Comparison of ENCODE assay signal across 17 mouse cellular contexts in genomic region chr1:91611694-91612093, GRCm38 (mm10).
A peak's percentile ranks its signal among the peaks of the same experiment; 100 is the strongest.
DNase-seq lines count a peak whose midpoint lies in the region; ATAC-seq lines count a peak whose summit lies in the region.
"Had no signal": no experiment of that assay in that cellular context is flagged by ENCODE, and none has a peak within 500 bp of the region (broad histone marks: within the 10 kb centered on the region; RNA-seq: fewer than 3 reads in every experiment).

No protein-coding gene starts in this region.

- peak overlapping the region; percentile 16; the same call in 1 of the 2 replicates for H3K4me3 ChIP-seq in kidney, embryonic 16.5 days (ENCODE audit: low read length)
- 0 out of 2 replicates have a peak overlapping the region, but pooled peaks have one; percentile 6 for H3K4me3 ChIP-seq in embryonic facial prominence, embryonic 15.5 days (replicated peaks)
- peak overlapping the region; percentile 4; the same call in 1 of the 2 replicates for H3K4me3 ChIP-seq in limb, embryonic 15.5 days
- H3K4me3 ChIP-seq: layer of hippocampus, adult 2 months; midbrain, embryonic 12.5 days had no signal

- DNase-seq in kidney, postnatal 25 days, result no peak
- DNase-seq in R1 (ENCODE audit: low read depth, low spot score), result peak; percentile 37
- no peak for DNase-seq in adrenal gland, adult 18-20 months (ENCODE audit: low spot score in 2 of 2)
- DNase-seq in spleen, adult 12 weeks (ENCODE audit: low spot score), result no peak
- DNase-seq: adrenal gland, adult 8-10 months; cerebellum, adult 9-11 months; forebrain, postnatal 0 days; heart, adult 11 months; heart, postnatal 4 days; liver, postnatal 0 days had no signal

- H3K36me3 ChIP-seq in kidney, embryonic 16.5 days (ENCODE audit: insufficient read depth, low read length), result no peaks in the 10 kb centered on the region
- H3K36me3 ChIP-seq in embryonic facial prominence, embryonic 15.5 days, result no peaks in the 10 kb centered on the region
- H3K36me3 ChIP-seq in limb, embryonic 15.5 days, result no peaks in the 10 kb centered on the region
- H3K36me3 ChIP-seq: midbrain, embryonic 12.5 days had no signal

- H3K4me1 ChIP-seq in kidney, embryonic 16.5 days (ENCODE audit: insufficient read depth, low read length), result peaks cover 15% of the 10 kb centered on the region
- H3K4me1 ChIP-seq in embryonic facial prominence, embryonic 15.5 days, result peaks cover 27% of the 10 kb centered on the region
- H3K4me1 ChIP-seq in limb, embryonic 15.5 days, result peaks cover 70% of the 10 kb centered on the region
- H3K4me1 ChIP-seq: midbrain, embryonic 12.5 days had no signal

- 0 out of 2 replicates have a peak, but pooled peaks have one; percentile 22 for ATAC-seq in kidney, embryonic 16.5 days (ENCODE audit: low FRiP score, low TSS enrichment)
- no peak; the same call in 1 of the 2 replicates for ATAC-seq in embryonic facial prominence, embryonic 15.5 days (ENCODE audit: insufficient number of reproducible peaks, low FRiP score, low TSS enrichment, low read depth)
- ATAC-seq in limb, embryonic 15.5 days (ENCODE audit: insufficient number of reproducible peaks, low FRiP score, low TSS enrichment, low read depth), result peak; percentile 74; the same call in 1 of the 2 replicates
- no peak for ATAC-seq in erythroid progenitor cell, adult 5-6 weeks (replicated peaks; ENCODE audit: low FRiP score, poor library complexity, severe bottlenecking)
- ATAC-seq: liver, postnatal 0 days; Patski had no signal

- 0 out of 2 replicates have a peak overlapping the region, but pooled peaks have one; percentile 48 for H3K9ac ChIP-seq in kidney, embryonic 16.5 days (replicated peaks; ENCODE audit: low read length)
- no peak overlapping the region for H3K9ac ChIP-seq in embryonic facial prominence, embryonic 15.5 days
- no peak overlapping the region for H3K9ac ChIP-seq in limb, embryonic 15.5 days
- H3K9ac ChIP-seq: forebrain, postnatal 0 days; liver, postnatal 0 days; midbrain, embryonic 12.5 days had no signal

- 0 out of 2 replicates have a peak, but pooled peaks cover 4% of the 10 kb centered on the region for H3K27me3 ChIP-seq in kidney, embryonic 16.5 days (ENCODE audit: insufficient read depth, low read length)
- H3K27me3 ChIP-seq in embryonic facial prominence, embryonic 15.5 days, result no peaks in the 10 kb centered on the region
- H3K27me3 ChIP-seq in limb, embryonic 15.5 days, result peaks cover 13% of the 10 kb centered on the region; the same call in 1 of the 2 replicates
- H3K27me3 ChIP-seq: Patski had no signal

- 8% methylated on average over 16 of the region's 16 CpGs for WGBS in kidney, embryonic 16.5 days
- 33% methylated on average over 16 of the region's 16 CpGs for WGBS in embryonic facial prominence, embryonic 15.5 days
- 16% methylated on average over 16 of the region's 16 CpGs for WGBS in limb, embryonic 15.5 days

- H3K9me3 ChIP-seq in kidney, embryonic 16.5 days (ENCODE audit: low read length), result no peaks in the 10 kb centered on the region
- H3K9me3 ChIP-seq in embryonic facial prominence, embryonic 15.5 days (replicated peaks), result no peaks in the 10 kb centered on the region
- H3K9me3 ChIP-seq in limb, embryonic 15.5 days, result no peaks in the 10 kb centered on the region
- H3K9me3 ChIP-seq: midbrain, embryonic 12.5 days had no signal

- H3K4me2 ChIP-seq in kidney, embryonic 16.5 days (replicated peaks; ENCODE audit: low read depth, low read length), result peak overlapping the region; percentile 50
- peak overlapping the region; percentile 35 for H3K4me2 ChIP-seq in embryonic facial prominence, embryonic 15.5 days (replicated peaks)
- peak overlapping the region; percentile 35 for H3K4me2 ChIP-seq in limb, embryonic 15.5 days
- H3K4me2 ChIP-seq: midbrain, embryonic 12.5 days had no signal

- H3K27ac ChIP-seq in kidney, embryonic 16.5 days (ENCODE audit: low read length), result peak overlapping the region; percentile 6; the same call in 1 of the 2 replicates
- peak overlapping the region; percentile 58; the same call in 1 of the 2 replicates for H3K27ac ChIP-seq in embryonic facial prominence, embryonic 15.5 days (replicated peaks)
- peak overlapping the region; percentile 79 for H3K27ac ChIP-seq in limb, embryonic 15.5 days
- H3K27ac ChIP-seq: layer of hippocampus, adult 2 months; midbrain, embryonic 12.5 days had no signal

Comparison
In these comparisons a context has a peak if more than half of its experiments do, and no peak if none do; other contexts are left out.
1. ATAC-seq: peak in kidney, embryonic 16.5 days (single experiment) and limb, embryonic 15.5 days (single experiment); none in embryonic facial prominence, embryonic 15.5 days (single experiment) and erythroid progenitor cell, adult 5-6 weeks (single experiment).
2. H3K27ac ChIP-seq: peak in every context shown above with its lines; median percentile 79 in limb, embryonic 15.5 days; 58 in embryonic facial prominence, embryonic 15.5 days; 6 in kidney, embryonic 16.5 days.
3. Peak in every context shown above with its lines, with median percentiles within 50 percentile points of each other: H3K4me2 ChIP-seq and H3K4me3 ChIP-seq.